Mouse (Mus musculus) MEL (cell line): ENCODE results near the gene Foxs1. TPM values are rescaled to one million over a fixed set of nuclear protein-coding genes. Genes with fewer than 3 reads are reported as not detected.
A peak's percentile ranks its signal among the peaks of the same experiment; 100 is the strongest.

Source experiments
- DNase-seq: peaks from one replicate; pipeline ENCODE4 v3.0.0; 2011; ENCODE audit warnings: low read depth, low spot score
- H3K27ac ChIP-seq: 2 replicates; pipeline ENCODE4 v1.5.1; 2012; ENCODE audit warnings: low read depth, mild to moderate bottlenecking, control low read depth, low read length, moderate library complexity; ENCODE audit not compliant: control insufficient read depth
- H3K27me3 ChIP-seq, 2 experiments: fragments of 150-350 bp in 1 of 2; sonication (generic) in 1 of 2; 2 replicates each; pipeline ENCODE4 v1.6.1; 2012; ENCODE audit warnings: low read length in 2 of 2, mild to moderate bottlenecking in 2 of 2, improper control_type of control experiment in 1 of 2, moderate library complexity in 1 of 2; ENCODE audit not compliant: insufficient read depth in 2 of 2, control insufficient read depth in 1 of 2
- H3K36me3 ChIP-seq, 2 experiments: 2 replicates each; pipeline ENCODE4 v1.6.1; 2012 to 2014; ENCODE audit warnings: low read length in 2 of 2, improper control_type of control experiment in 1 of 2, inconsistent platforms in 1 of 2, mild to moderate bottlenecking in 1 of 2; ENCODE audit not compliant: insufficient read depth in 2 of 2, control insufficient read depth in 1 of 2
- H3K4me1 ChIP-seq, 2 experiments: fragments of 150-350 bp in 1 of 2; sonication (generic) in 1 of 2; 2 replicates each; pipeline ENCODE4 v1.6.1; 2012; ENCODE audit warnings: low read length in 2 of 2, improper control_type of control experiment in 1 of 2, mild to moderate bottlenecking in 1 of 2; ENCODE audit not compliant: insufficient read depth in 2 of 2, control insufficient read depth in 1 of 2
- H3K4me3 ChIP-seq, 2 experiments: fragments of 150-350 bp in 1 of 2; sonication (generic) in 1 of 2; 2 replicates each; pipeline ENCODE4 v1.5.1; 2012; ENCODE audit warnings: low read depth in 2 of 2, low read length in 2 of 2, mild to moderate bottlenecking in 2 of 2, moderate library complexity in 2 of 2, control low read depth in 1 of 2, improper control_type of control experiment in 1 of 2; ENCODE audit not compliant: control insufficient read depth in 1 of 2, insufficient read depth in 1 of 2
- H3K79me2 ChIP-seq: 2 replicates; pipeline ENCODE4 v1.6.1; 2012; ENCODE audit warnings: mild to moderate bottlenecking, low read length, moderate library complexity; ENCODE audit not compliant: control insufficient read depth, poor library complexity, insufficient read depth
- H3K9ac ChIP-seq: 2 replicates; pipeline ENCODE4 v1.6.1; 2012; ENCODE audit warnings: low read depth, mild to moderate bottlenecking, control low read depth, low read length, moderate library complexity; ENCODE audit not compliant: control insufficient read depth, poor library complexity, severe bottlenecking
- H3K9me3 ChIP-seq: fragments of 150-350 bp; sonication (generic); replicated peaks from 2 replicates; pipeline ENCODE4 v1.6.1; 2012; ENCODE audit warnings: mild to moderate bottlenecking, low read length, improper control_type of control experiment, moderate library complexity; ENCODE audit not compliant: insufficient read depth
- CHD1 ChIP-seq: IDR thresholded peaks from 2 replicates; pipeline ENCODE4 v1.6.1; 2012; ENCODE audit warnings: low read depth, mild to moderate bottlenecking, inconsistent platforms, low read length, improper control_type of control experiment
- CHD2 ChIP-seq: IDR thresholded peaks from 2 replicates; pipeline ENCODE4 v1.6.1; 2011; ENCODE audit warnings: low read length, improper control_type of control experiment
- ELF1 ChIP-seq: IDR thresholded peaks from 2 replicates; pipeline ENCODE4 v1.6.1; 2014; ENCODE audit warnings: low read depth, mild to moderate bottlenecking, inconsistent platforms, low read length, improper control_type of control experiment, moderate library complexity
- EP300 ChIP-seq, 2 experiments: IDR thresholded peaks; 2 replicates each; pipeline ENCODE4 v1.6.1; 2011; ENCODE audit warnings: improper control_type of control experiment in 2 of 2, low read length in 2 of 2, low read depth in 1 of 2, mild to moderate bottlenecking in 1 of 2
- ETS1 ChIP-seq: IDR thresholded peaks from 2 replicates; pipeline ENCODE4 v1.6.1; 2012; ENCODE audit warnings: low read depth, mild to moderate bottlenecking, inconsistent platforms, low read length, improper control_type of control experiment, moderate library complexity
- GATA1 ChIP-seq: IDR thresholded peaks from 2 replicates; pipeline ENCODE4 v1.6.1; 2011; ENCODE audit warnings: low read depth, low read length, improper control_type of control experiment
- HCFC1 ChIP-seq: IDR thresholded peaks from 2 replicates; pipeline ENCODE4 v1.6.1; 2012; ENCODE audit warnings: low read depth, mild to moderate bottlenecking, inconsistent platforms, low read length, improper control_type of control experiment, moderate library complexity
- MAFK ChIP-seq: IDR thresholded peaks from 2 replicates; pipeline ENCODE4 v1.6.1; 2011; ENCODE audit warnings: low read depth, mild to moderate bottlenecking, low read length, improper control_type of control experiment, borderline replicate concordance
- MAZ ChIP-seq: IDR thresholded peaks from 2 replicates; pipeline ENCODE4 v1.6.1; 2012; ENCODE audit warnings: low read depth, mild to moderate bottlenecking, inconsistent platforms, low read length, improper control_type of control experiment
- MEF2A ChIP-seq: IDR thresholded peaks from 2 replicates; pipeline ENCODE4 v1.6.1; 2014; ENCODE audit warnings: low read depth, mild to moderate bottlenecking, inconsistent platforms, low read length, improper control_type of control experiment; ENCODE audit not compliant: poor library complexity, insufficient replicate concordance, severe bottlenecking; ENCODE audit errors: extremely low read depth
- MYB ChIP-seq: IDR thresholded peaks from 2 replicates; pipeline ENCODE4 v1.6.1; 2011; ENCODE audit warnings: mild to moderate bottlenecking, low read depth, low read length, improper control_type of control experiment
- MYC ChIP-seq: IDR thresholded peaks from 2 replicates; pipeline ENCODE4 v1.6.1; 2011; ENCODE audit warnings: low read depth, mild to moderate bottlenecking, low read length, improper control_type of control experiment, moderate library complexity
- POLR2A ChIP-seq, 2 experiments: IDR thresholded peaks; 2 replicates each; pipeline ENCODE4 v1.6.1; 2011 to 2012; ENCODE audit warnings: low read length in 2 of 2, mild to moderate bottlenecking in 2 of 2, control low read depth in 1 of 2, improper control_type of control experiment in 1 of 2, low read depth in 1 of 2, moderate library complexity in 1 of 2; ENCODE audit not compliant: control insufficient read depth in 1 of 2, insufficient read depth in 1 of 2, poor library complexity in 1 of 2
- POLR2AphosphoS2 ChIP-seq: IDR thresholded peaks from 2 replicates; pipeline ENCODE4 v1.6.1; 2011; ENCODE audit warnings: low read length, improper control_type of control experiment
- TBP ChIP-seq: IDR thresholded peaks from 2 replicates; pipeline ENCODE4 v1.8.0; 2011; ENCODE audit warnings: low read depth, low read length, improper control_type of control experiment
- TCF12 ChIP-seq: IDR thresholded peaks from 2 replicates; pipeline ENCODE4 v1.6.1; 2014; ENCODE audit warnings: low read depth, mild to moderate bottlenecking, inconsistent platforms, low read length, improper control_type of control experiment, moderate library complexity
- UBTF ChIP-seq: IDR thresholded peaks from 2 replicates; pipeline ENCODE4 v1.6.1; 2012; ENCODE audit warnings: low read depth, mild to moderate bottlenecking, inconsistent platforms, low read length, improper control_type of control experiment, moderate library complexity, borderline replicate concordance; ENCODE audit not compliant: insufficient read depth
- ZC3H11A ChIP-seq: IDR thresholded peaks from 2 replicates; pipeline ENCODE4 v1.6.1; 2012; ENCODE audit warnings: low read depth, mild to moderate bottlenecking, inconsistent platforms, low read length, improper control_type of control experiment
- ZMIZ1 ChIP-seq: IDR thresholded peaks from 2 replicates; pipeline ENCODE4 v1.6.1; 2012; ENCODE audit warnings: low read depth, mild to moderate bottlenecking, inconsistent platforms, low read length, improper control_type of control experiment, moderate library complexity
- polyA plus RNA-seq, 2 experiments: library from polyadenylated mRNA; stranded (reverse) in 1 of 2; unstranded in 1 of 2; fragments of >175 nt in 1 of 2; fragments of >200 nt in 1 of 2; gene quantifications; 2 replicates each; pipeline versions ENCODE4 v1.2.1 to v1.2.4; 2012; ENCODE audit warnings: low replicate concordance in 2 of 2, low read depth in 1 of 2; ENCODE audit not compliant: insufficient read length in 2 of 2, insufficient read depth in 1 of 2, missing spikeins in 1 of 2
- total RNA-seq: library from RNA; depleted of rRNA; stranded (reverse); fragments of 300-350 nt; gene quantifications from 2 replicates; pipeline ENCODE4 v1.2.3, GENCODE M21; 2012

Foxs1 gene
- total and polyA plus RNA-seq, 3 experiments: not detected

DNA sequence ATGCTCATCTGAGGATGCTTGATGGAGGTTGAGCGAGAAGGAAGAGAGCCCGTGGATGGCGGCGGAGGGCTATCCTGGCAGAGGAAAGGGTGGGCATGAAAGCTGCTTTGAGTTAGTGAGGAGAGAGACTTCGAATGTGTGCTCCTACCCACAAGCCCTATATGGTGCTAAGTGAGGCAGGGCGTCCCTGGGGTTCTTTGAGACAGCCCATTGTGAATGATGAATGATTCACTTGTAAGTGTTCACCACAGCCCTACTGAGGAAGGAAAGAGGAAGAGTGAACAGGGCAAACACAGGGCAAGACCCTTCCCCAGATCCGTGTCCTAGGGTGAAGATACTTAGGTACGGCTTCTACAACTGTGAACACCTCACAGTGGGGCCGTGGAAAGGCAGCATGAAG, 6.1 kb downstream of the Foxs1 start:
- Histone ChIP-seq H3K27me3 (no peaks in the 10 kb centered on the region), H3K9me3 (no peaks in the 10 kb centered on the region), H3K79me2 (no peaks in the 10 kb centered on the region), H3K9ac (no peak overlapping the region), H3K27ac (no peak overlapping the region), H3K4me1 (no peaks in the 10 kb centered on the region), H3K36me3 (no peaks in the 10 kb centered on the region), H3K4me3 (no peak overlapping the region)
- TF ChIP-seq MYB (no peak), CHD2 (no peak), MYC (no peak), HCFC1 (no peak), ETS1 (no peak), MAZ (no peak), CHD1 (no peak)
- DNase-seq: no peak

GRCm38 (mm10) chr2:152925189-152925872, 7.7 kb downstream of the Foxs1 start:
- Histone ChIP-seq H3K4me1 (no peaks in the 10 kb centered on the region), H3K27ac (no peak overlapping the region), H3K27me3 (no peaks in the 10 kb centered on the region), H3K9me3 (no peaks in the 10 kb centered on the region), H3K36me3 (no peaks in the 10 kb centered on the region), H3K79me2 (no peaks in the 10 kb centered on the region), H3K9ac (no peak overlapping the region), H3K4me3 (no peak overlapping the region)
- no peak for TF ChIP-seq MYC
- no peak for TF ChIP-seq CHD1
- TF ChIP-seq ZMIZ1: no peak
- no peak for TF ChIP-seq ETS1
- no peak for TF ChIP-seq GATA1
- no peak for TF ChIP-seq MEF2A
- TF ChIP-seq ZC3H11A: no peak
- TF ChIP-seq MAZ: no peak
- TF ChIP-seq UBTF: no peak
- no peak for TF ChIP-seq MAFK
- no peak for TF ChIP-seq TBP
- no peak for TF ChIP-seq CHD2
- DNase-seq: no peak

DNA sequence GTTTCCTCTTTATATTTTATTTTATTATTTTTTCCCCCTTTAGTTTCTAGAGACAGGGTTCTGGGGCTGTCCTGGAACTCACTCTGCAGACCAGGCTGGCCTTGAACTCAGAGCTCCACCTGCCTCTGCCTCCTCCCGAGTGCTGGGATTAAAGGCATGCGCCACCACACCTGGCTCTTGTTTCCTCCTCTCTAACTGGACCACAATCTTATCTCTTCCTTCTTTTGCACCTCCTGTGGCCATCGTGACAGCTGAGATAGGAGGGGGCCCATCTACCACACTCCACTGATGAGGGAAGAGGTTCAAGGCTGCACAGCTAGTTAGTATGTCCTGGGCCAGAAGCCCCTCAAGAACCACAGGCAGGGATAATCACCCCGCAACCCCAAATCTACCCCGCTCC, 8.5 kb downstream of the Foxs1 start:
- Histone ChIP-seq H3K4me3 (no peak overlapping the region), H3K27ac (no peak overlapping the region), H3K9me3 (no peaks in the 10 kb centered on the region), H3K79me2 (no peaks in the 10 kb centered on the region), H3K4me1 (no peaks in the 10 kb centered on the region), H3K27me3 (no peaks in the 10 kb centered on the region), H3K9ac (no peak overlapping the region), H3K36me3 (no peaks in the 10 kb centered on the region)
- DNase-seq: peak; percentile 41
- no peak for TF ChIP-seq POLR2A (IDR thresholded peaks at IDR 0.05; ENCODE audit: control insufficient read depth in 1 of 2, insufficient read depth in 1 of 2, low read depth in 1 of 2, low read length in 2 of 2, poor library complexity in 1 of 2)
- TF ChIP-seq TBP: peak; percentile 67
- TF ChIP-seq GATA1: 0 out of 2 replicates have a peak, but pooled peaks have one; percentile 45
- TF ChIP-seq ELF1: no peak
- peak; percentile 48 for TF ChIP-seq TCF12
- TF ChIP-seq EP300 (IDR thresholded peaks at IDR 0.05; ENCODE audit: low read depth in 1 of 2, low read length in 2 of 2): peak in 1 of 2 experiments; percentile 37; a peak in 1 of 4 replicates
- TF ChIP-seq MEF2A: no peak
- TF ChIP-seq POLR2AphosphoS2: no peak
